Mouse (Mus musculus): Measurements from ENCODE around the gene Cacnb2.
A peak's percentile ranks its signal among the peaks of the same experiment; 100 is the strongest.

The Cacnb2 gene

GRCm38 (mm10) chr2:14873116-14873515 is 270.2 kb downstream of the Cacnb2 start:
- DNase-seq (ENCODE audit: low spot score), result no peak

- DNase-seq (ENCODE audit: low spot score), result peak; percentile 19
Measured at GRCm38 (mm10) chr2:14873701-14874181, 270.9 kb downstream of the Cacnb2 start.

DNA sequence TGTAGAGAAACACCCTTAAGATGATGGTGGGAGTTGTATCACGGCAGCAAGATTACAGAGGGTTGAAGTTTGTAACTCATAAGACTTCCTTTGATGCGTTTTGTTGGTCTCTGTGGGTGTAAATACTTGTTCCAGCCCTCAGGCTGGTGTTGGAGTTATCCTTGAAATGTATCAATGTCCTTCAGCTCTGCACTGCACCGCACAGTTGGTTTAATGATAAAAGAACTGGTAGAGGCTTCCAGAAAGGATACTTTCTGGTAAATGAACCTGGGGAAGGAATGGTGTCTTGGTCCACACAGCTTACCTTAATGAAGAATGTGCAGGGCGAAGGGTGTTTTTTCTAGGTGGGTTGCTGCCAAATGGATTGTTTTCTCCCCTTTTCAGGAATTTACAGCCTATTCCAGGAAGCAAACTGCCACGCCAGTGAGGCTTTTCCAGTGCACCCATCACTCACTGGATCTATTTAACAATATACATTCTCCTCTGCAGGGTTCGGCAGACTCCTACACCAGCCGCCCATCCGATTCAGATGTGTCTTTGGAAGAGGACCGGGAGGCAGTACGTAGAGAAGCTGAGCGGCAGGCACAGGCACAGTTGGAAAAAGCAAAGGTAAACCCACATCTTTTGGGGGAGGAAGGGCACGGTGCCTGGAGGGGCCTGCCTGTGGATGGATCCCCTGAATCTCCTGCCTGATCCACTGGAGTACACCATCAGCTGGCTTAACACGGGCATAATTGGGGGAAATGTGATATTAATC is 271.6 kb downstream of the Cacnb2 start:
- DNase-seq (ENCODE audit: low spot score), result peak; percentile 22

GRCm38 (mm10) chr2:14875121-14875520 is 272.2 kb downstream of the Cacnb2 start:
- DNase-seq (ENCODE audit: low spot score), result no peak

DNA sequence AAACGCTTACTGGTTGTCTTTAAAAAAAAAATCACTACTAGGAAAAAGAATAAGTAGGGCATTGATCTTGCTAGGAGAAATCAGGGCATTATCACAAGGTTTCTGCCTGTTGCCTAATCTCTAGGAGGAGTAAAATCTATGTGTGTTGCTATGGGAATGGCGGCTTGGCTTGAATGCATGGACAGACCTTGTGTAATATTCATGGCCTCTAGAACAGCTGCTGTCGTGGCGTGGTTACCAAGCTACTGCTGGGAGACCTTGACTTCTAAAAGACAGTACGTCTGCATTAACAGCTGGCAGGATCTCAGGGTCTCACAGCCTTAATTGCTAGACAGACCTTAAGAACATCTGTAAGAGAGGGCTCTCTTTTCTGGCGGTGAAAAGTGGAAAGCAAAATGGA is 272.7 kb downstream of the Cacnb2 start:
- DNase-seq (ENCODE audit: low spot score), result no peak

GRCm38 (mm10) chr2:14878953-14879352 is 276.1 kb downstream of the Cacnb2 start:
- DNase-seq (ENCODE audit: low spot score), result no peak

DNA sequence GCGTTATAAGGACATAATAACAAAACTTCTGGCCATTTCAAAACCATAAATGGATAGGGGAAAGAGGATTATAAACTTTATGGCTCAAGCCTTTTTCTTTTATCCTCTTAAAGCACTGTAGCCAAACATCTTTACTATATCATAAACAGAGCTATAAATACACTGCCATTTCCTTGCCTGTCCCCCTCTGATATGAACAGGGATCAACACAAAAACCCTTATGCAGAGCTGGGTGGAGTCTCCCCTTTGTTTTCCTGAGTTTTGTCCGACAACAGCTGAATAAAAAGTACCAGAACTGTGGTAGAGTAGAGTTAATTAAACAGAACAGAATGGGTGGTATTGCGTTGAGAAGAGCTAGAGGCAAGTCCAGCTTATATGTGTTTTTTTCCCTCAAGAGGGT is 280.6 kb downstream of the Cacnb2 start:
- no peak for DNase-seq (ENCODE audit: low spot score)

GRCm38 (mm10) chr2:14888406-14889195 is 285.7 kb downstream of the Cacnb2 start:
- DNase-seq (ENCODE audit: low spot score), result no peak

DNA sequence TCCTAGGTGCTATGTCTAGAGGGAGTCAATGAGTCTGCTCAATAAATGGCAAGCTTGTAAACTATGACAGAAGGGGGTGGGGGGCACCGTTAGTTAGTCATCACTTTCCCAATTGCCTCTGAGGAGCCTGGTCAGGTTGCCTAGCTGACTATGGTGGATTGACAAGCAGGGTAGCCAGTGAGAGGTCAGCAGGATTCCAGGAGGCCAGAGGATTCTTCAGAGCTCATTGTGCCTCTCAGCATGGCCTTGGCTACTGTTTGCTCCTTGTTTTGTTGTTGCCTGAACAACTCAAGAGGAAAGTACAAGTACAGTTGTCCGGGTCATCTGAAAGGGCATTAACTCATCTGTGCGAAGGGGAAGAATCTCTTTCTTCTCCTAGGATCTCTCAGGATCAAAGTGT is 300.9 kb downstream of the Cacnb2 start:
- DNase-seq (ENCODE audit: low spot score), result no peak

GRCm38 (mm10) chr2:14904865-14905264 is 302.0 kb downstream of the Cacnb2 start:
- DNase-seq (ENCODE audit: low spot score), result no peak

DNA sequence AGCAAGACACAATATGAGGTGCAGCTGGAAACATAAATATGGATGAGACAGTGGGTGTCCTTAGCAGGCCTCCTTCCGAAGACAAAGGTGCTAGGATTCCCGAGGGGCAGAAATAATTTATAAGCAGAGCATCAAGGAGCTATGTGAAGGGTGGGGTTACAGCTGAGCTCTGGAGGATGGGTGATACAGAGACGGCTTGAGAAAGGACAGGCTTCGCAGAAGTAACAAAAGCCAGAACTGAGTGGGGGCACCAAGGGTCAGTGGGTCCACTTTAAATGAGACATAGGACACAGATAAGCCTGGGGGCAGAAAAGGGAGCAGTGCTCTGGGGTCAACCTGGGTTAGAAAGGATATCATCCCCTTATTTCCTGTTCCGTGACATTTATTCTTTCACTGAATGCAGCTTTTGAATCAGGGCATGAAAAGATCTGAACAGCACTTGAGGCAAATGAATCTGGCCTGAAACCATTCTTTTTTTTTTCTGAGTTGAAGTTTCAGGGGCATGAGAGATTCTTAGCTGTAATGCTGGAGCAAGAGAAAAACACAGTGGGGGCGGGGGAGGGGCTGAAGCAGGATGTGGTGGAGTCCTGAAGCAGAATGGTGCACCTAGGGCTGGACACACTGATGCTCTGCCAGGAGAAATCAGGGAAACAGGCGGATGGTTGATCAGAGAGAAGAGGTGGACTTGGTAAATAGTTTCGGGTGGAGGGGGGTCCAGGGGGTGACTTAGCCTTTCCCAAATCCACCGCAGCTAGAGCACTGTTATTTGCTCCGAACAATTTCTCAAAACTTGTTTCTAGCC is 304.4 kb downstream of the Cacnb2 start:
- DNase-seq (ENCODE audit: low spot score), result no peak

DNA sequence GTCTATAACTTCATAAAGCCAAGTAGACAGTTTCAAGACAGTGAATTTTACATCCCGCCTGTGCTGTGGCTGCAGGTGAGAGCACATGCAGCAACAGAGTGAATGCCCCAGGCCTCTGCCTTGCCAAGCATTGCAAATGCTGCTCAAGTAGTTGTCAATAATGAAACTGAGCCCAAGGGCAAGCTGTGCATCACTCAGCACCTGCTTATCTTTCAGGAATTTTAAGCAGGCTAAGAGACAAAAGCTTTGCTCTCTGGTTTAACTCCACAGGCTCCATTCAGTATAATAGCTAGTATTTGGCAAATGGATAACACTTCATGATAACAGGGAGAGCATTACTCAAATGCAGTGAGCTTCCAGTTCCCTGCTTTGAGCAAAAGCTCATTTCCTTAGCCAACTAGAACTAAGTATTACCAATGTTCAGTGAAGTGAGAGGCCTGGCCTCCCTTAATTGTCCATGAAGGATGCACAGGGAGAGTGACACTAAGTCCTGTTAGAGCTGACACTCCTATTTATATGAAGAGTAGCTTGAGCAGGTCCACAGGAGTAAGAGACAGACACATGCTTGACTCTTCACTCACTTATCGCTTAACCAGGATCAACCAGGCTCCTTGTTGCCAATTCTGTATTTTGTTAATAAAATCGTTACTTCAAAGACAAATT is 314.8 kb downstream of the Cacnb2 start:
- DNase-seq (ENCODE audit: low spot score), result no peak

- DNase-seq (ENCODE audit: low spot score), result no peak
Measured at GRCm38 (mm10) chr2:14929866-14930265, 327.0 kb downstream of the Cacnb2 start.

- DNase-seq (ENCODE audit: low spot score), result no peak
Measured at GRCm38 (mm10) chr2:14931968-14932367, 329.1 kb downstream of the Cacnb2 start.

DNA sequence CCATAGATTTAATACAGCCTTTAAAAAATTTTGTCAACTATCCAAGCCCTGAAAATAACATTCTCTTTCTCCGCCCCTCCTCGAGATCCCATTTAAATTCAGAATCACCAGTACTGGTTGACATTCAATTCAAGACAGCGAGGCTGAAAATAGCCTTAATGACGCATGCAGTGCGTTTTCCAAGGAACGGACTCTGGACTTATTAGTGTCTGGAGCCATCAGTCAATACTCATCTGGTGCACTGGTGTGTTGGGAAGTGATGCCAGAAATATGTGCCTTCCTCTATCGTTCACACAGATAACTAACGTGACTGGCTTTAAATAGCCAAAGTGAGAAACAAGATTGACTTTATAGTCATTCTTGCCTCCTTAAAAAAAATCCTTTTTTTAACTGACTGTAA is 333.6 kb downstream of the Cacnb2 start:
- DNase-seq (ENCODE audit: low spot score), result no peak

- DNase-seq (ENCODE audit: low spot score), result no peak
Measured at GRCm38 (mm10) chr2:14942261-14942660, 339.4 kb downstream of the Cacnb2 start.

DNA sequence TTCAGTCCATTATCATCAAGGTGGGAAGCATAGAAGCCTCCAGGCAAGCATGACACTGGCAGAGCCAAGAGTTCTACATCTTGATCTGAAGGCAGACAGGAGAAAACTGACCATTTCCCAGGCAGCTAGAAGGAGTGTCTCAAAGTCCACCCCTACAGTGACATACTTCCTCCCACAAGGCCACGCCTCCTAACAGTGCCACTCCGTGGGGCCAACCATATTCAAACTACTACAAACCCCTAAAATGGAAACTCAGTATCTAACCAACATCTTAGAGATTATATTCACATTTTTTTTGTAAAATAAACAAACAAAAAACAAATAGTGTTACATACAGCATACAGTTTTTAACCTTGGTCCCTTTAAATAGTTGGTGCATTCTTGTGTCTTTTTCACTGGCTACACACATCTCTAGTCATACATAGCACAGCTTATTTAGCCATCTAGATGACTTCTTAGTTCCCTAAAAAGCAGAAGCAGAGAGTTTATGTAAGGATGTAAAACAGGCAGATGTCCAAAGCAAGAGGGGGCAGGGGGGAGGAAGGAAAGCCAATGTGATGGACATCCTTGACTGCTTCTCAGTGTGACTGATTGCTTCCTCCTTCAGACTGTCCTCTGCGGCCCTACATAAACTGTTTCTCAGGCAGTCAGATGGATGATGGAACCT is 340.9 kb downstream of the Cacnb2 start:
- DNase-seq (ENCODE audit: low spot score), result no peak

- no peak for DNase-seq (ENCODE audit: low spot score)
Measured at GRCm38 (mm10) chr2:14953090-14953489, 350.2 kb downstream of the Cacnb2 start.

DNA sequence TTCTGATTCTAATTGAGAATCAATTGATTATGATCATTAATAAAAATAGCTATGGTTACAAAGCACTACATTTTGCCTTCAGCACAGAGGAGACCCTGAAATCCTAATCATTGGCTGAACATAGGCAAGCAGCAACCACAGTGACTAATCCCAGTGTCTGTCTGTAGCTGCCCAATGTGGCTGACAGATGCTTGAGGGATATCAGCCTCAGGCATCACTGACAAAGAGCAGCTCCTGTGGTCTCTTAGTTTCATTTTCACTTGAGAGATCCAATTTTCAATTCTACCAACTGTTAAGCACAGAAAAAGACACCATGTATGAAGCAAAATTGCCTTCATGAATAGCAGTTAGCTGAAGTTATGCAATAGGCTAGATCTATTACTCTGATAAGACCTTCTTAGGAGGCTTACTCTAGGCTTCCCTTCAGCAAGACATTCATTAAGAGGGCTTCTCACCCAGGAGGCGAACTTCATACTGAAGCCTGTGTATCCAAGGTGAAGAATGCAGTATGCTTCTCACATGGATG is 358.1 kb downstream of the Cacnb2 start:
- no peak for DNase-seq (ENCODE audit: low spot score)

- DNase-seq (ENCODE audit: low spot score), result no peak
Measured at GRCm38 (mm10) chr2:14961493-14961892, 358.6 kb downstream of the Cacnb2 start.

GRCm38 (mm10) chr2:14984029-14984428 is 381.1 kb downstream of the Cacnb2 start:
- no peak for DNase-seq (ENCODE audit: low spot score)
